Mouse (Mus musculus) cortical plate, adult 2 months (tissue): ENCODE results near the gene Sars. TPM values are rescaled to one million over a fixed set of nuclear protein-coding genes. Genes with fewer than 3 reads are reported as not detected.

Experiments
- H3K27ac ChIP-seq: fragments of 200-500 bp; 2 replicates; pipeline ENCODE4 v1.5.1; 2012; ENCODE audit warnings: low read length, control low read depth, inconsistent platforms; ENCODE audit not compliant: insufficient read depth
- H3K4me1 ChIP-seq: fragments of 200-500 bp; 2 replicates; pipeline ENCODE4 v1.6.1; 2011; ENCODE audit warnings: low read length; ENCODE audit not compliant: control insufficient read depth, insufficient read depth
- H3K4me3 ChIP-seq: fragments of 200-500 bp; 2 replicates; pipeline ENCODE4 v1.5.1; 2011; ENCODE audit warnings: mild to moderate bottlenecking, low read length, control low read depth; ENCODE audit not compliant: insufficient read depth
- CTCF ChIP-seq: fragments of 200-500 bp; IDR thresholded peaks from 2 replicates; pipeline ENCODE4 v1.5.1; 2011; ENCODE audit warnings: mild to moderate bottlenecking, control low read depth, low read length; ENCODE audit not compliant: insufficient read depth; ENCODE audit errors: extremely low read depth
- POLR2A ChIP-seq: fragments of 200-500 bp; IDR thresholded peaks from 2 replicates; pipeline ENCODE4 v1.6.1; 2011; ENCODE audit warnings: mild to moderate bottlenecking, low read length, control low read depth; ENCODE audit not compliant: insufficient read depth; ENCODE audit errors: extremely low read depth
- polyA plus RNA-seq: library from polyadenylated mRNA; depleted of rRNA; stranded (reverse); fragments of >200 nt; gene quantifications from 2 replicates; pipeline ENCODE4 v1.2.3, GENCODE M21; 2012

The Sars gene
- polyA plus RNA-seq, 1 experiment = 188 TPM

- no peak overlapping the region for H3K27ac ChIP-seq
These were observed 12.3 kb downstream of the Sars start for GRCm38 (mm10) chr3:108432542-108433187.

GRCm38 (mm10) chr3:108425624-108426018, 19.4 kb downstream of the Sars start:
- Histone ChIP-seq H3K4me1 (no peaks in the 10 kb centered on the region), H3K27ac (no peak overlapping the region)
- TF ChIP-seq POLR2A = no peak
- TF ChIP-seq CTCF = no peak

More at GRCm38 (mm10) chr3:108432542-108433187, 12.3 kb downstream of the Sars start:
- no peaks in the 10 kb centered on the region for H3K4me1 ChIP-seq
- TF ChIP-seq POLR2A (no peak), CTCF (no peak)
- no peak overlapping the region for H3K4me3 ChIP-seq

DNA sequence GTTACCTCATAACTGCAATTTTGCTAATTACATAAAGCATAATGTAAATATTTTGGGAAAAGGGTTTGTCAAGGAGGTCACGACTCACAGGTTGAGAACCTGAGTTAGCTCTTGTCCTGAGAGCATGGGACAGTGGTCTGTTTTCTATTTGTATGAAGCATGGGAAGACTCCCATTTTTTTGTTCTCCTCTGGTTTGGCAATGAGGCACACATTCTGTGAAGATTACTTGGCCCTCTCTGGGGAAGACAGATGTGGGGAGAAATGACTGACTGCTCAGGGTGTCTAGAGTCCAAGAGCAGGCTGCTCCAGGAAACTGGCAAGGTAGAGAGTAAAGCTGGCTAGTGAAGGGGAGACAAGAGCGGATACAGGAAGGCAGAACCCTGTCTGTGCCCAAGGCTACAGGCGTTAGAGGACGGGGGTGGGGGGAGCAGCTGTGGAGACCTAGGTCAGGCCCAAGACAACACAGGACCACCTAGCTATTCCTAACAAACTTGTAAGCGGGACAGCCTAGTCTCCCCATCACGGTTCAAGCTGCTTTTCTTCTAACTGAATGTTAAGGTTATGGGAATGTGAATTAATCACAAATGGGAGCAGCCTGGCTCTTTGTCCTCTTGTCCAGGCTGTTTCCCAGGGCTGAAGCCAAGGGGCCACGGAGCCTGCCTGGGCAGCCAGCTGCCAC, 19.9 kb downstream of the Sars start:
- Histone ChIP-seq H3K4me3 (no peak overlapping the region), H3K27ac (no peak overlapping the region), H3K4me1 (no peaks in the 10 kb centered on the region)
- TF ChIP-seq CTCF (no peak), POLR2A (0 out of 2 replicates have a peak, but pooled peaks have one; percentile 10)

More at GRCm38 (mm10) chr3:108425624-108426018, 19.4 kb downstream of the Sars start:
- H3K4me3 ChIP-seq = no peak overlapping the region

- H3K27ac ChIP-seq = no peak overlapping the region
- H3K4me3 ChIP-seq = 0 out of 2 replicates have a peak overlapping the region, but pooled peaks have one; percentile 3
- TF ChIP-seq POLR2A (0 out of 2 replicates have a peak, but pooled peaks have one; percentile 30), CTCF (no peak)
- H3K4me1 ChIP-seq = no peaks in the 10 kb centered on the region
These were observed 20.9 kb downstream of the Sars start for GRCm38 (mm10) chr3:108423844-108424801.

GRCm38 (mm10) chr3:108423006-108423405, 22.0 kb downstream of the Sars start:
- Histone ChIP-seq H3K4me1 (no peaks in the 10 kb centered on the region), H3K4me3 (no peak overlapping the region), H3K27ac (no peak overlapping the region)
- TF ChIP-seq CTCF (no peak), POLR2A (no peak)

GRCm38 (mm10) chr3:108415831-108416223, 29.2 kb downstream of the Sars start:
- H3K4me1 ChIP-seq = peaks cover 10% of the 10 kb centered on the region
- peak overlapping the region; percentile 84; the same call in 1 of the 2 replicates for H3K27ac ChIP-seq
- peak overlapping the region; percentile 65 for H3K4me3 ChIP-seq
- TF ChIP-seq CTCF (no peak), POLR2A (no peak)

DNA sequence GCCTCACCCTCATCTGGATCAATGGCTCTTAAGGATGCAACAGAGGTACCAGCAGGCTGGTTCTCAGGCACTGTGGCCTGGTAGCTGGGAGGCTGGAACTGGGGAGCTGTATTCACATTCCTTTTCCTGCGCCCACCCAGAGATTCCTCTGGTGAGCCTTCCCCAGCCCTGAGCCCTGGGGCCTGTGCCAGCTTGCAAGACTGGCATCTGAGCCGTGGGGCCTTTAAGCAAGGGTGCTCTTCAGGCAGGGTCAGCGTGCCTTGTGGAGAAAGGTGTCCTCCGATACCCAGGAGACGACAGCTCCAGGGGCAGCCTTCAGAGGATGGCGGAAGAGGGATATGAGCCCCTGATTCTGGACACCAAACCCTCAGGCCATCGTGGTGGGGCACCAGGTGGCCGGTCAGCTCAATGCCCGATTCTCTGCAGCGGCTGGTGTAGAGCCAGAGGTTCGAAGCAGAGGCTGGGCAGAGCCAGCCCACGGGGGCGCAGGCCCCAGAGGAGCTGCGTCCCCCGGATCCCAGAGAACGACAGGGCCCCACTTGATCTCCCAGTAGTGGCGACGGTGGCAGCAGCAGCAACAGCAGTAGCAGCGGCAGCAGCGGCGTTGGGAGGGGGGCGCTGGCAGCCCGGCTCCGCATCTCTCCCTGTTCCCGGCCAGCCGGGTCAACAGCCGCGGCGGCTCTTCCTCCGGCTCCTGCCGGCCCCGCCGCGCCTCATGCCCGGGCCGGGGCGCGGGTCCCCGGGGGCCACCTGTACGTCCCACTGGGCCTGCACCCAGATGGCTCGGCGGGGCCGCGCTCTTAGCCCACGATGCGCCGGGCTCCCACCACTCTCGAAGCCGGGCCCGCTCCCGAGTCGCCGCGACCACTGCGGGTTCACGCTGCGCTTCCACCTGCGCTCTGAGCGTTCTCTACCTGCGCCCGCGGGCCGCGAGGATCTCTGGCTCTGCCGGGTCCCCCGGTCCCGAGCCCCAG, 29.9 kb downstream of the Sars start, which contains the start of gene Celsr2:
Celsr2 (minus strand) TSS at position 696 of the 974 bp plus-strand sequence.
- Histone ChIP-seq H3K4me3 (peak within 1 kb of the TSS; percentile 65), H3K27ac (peak within 1 kb of the TSS; percentile 84; the same call in 1 of the 2 replicates), H3K4me1 (peaks cover 13% of the 10 kb centered on the region)
- TF ChIP-seq POLR2A (no peak), CTCF (no peak)

GRCm38 (mm10) chr3:108413634-108414360, 31.2 kb downstream of the Sars start:
- Histone ChIP-seq H3K4me1 (peaks cover 21% of the 10 kb centered on the region), H3K27ac (no peak overlapping the region), H3K4me3 (no peak overlapping the region)
- TF ChIP-seq POLR2A (no peak), CTCF (no peak)
